Mouse (Mus musculus) olfactory bulb, adult 2 months (tissue): ENCODE data around the gene BC025920.

Experiments
- CTCF ChIP-seq: fragments of 200-500 bp; IDR thresholded peaks from 2 replicates; pipeline ENCODE4 v1.5.1; 2012; ENCODE audit warnings: low read depth, mild to moderate bottlenecking, low read length, moderate library complexity; ENCODE audit not compliant: insufficient read depth
- POLR2A ChIP-seq: fragments of 200-500 bp; IDR thresholded peaks from 2 replicates; pipeline ENCODE4 v1.6.1; 2012; ENCODE audit warnings: mild to moderate bottlenecking, low read depth, low read length, moderate library complexity; ENCODE audit not compliant: insufficient read depth

GRCm38 (mm10) chr10:81644162-81644561 is 38.1 kb downstream of the BC025920 start:
- TF ChIP-seq CTCF = no peak
- no peak for TF ChIP-seq POLR2A
